Mouse (Mus musculus): Measurements from ENCODE around the gene Med10. TPM values are rescaled to one million over a fixed set of nuclear protein-coding genes. Genes with fewer than 3 reads are reported as not detected.

Gene Med10
- polyA plus RNA-seq, 1 experiment, result 73.5 TPM

DNA sequence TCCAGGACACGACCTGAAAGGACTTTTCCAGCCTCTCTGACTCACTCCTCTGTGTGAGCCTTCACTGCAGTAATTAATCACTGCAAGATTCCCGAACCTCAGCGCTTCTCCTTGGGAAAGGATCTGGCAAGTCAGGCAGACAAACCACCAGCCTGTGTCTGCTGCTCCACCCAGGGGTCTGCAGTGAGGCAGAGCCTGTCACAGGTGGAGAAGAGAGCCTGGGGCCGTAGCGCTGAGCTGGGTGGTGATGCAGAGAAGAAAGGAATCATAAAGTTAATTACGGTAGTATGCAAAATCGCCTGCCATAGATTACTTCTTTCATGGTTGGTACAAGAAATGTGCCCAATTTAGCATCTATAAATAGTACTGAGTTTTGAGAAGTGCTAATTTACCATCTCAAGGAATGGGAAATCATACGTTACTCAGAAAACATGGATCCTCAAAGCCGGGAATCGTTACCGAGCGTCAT, 9.6 kb upstream of the Med10 start:
- Histone ChIP-seq H3K79me3 (ENCODE audit: low read depth) (no peaks in the 10 kb centered on the region), H3K36me3 (ENCODE audit: control insufficient read depth, insufficient read depth) (no peaks in the 10 kb centered on the region), H3K27me3 (ENCODE audit: control insufficient read depth, insufficient read depth, insufficient read length) (no peaks in the 10 kb centered on the region), H3K4me3 (ENCODE audit: insufficient read depth, poor library complexity, severe bottlenecking) (no peak overlapping the region), H3K79me2 (ENCODE audit: control insufficient read depth, insufficient read depth) (no peaks in the 10 kb centered on the region), H3ac (ENCODE audit: control insufficient read depth, insufficient read length, low read depth) (no peak overlapping the region)
- no peak for TF ChIP-seq MAX (IDR thresholded peaks at IDR 0.05)
- TF ChIP-seq CEBPB (IDR thresholded peaks at IDR 0.05; ENCODE audit: low read depth), result no peak
- TF ChIP-seq MYOD1 (IDR thresholded peaks at IDR 0.05; ENCODE audit: control insufficient read depth, insufficient read length, low read depth), result no peak
- TF ChIP-seq USF1 (IDR thresholded peaks at IDR 0.05; ENCODE audit: low read depth), result no peak
- TF ChIP-seq MYOG (IDR thresholded peaks at IDR 0.05; ENCODE audit: control insufficient read depth, extremely low read depth, insufficient read length), result no peak
- TF ChIP-seq CTCF (IDR thresholded peaks at IDR 0.05; ENCODE audit: control insufficient read depth, insufficient read depth, insufficient read length), result no peak
- TF ChIP-seq FOSL1 (IDR thresholded peaks at IDR 0.05; ENCODE audit: insufficient read depth, low read length, poor library complexity, severe bottlenecking), result no peak

DNA sequence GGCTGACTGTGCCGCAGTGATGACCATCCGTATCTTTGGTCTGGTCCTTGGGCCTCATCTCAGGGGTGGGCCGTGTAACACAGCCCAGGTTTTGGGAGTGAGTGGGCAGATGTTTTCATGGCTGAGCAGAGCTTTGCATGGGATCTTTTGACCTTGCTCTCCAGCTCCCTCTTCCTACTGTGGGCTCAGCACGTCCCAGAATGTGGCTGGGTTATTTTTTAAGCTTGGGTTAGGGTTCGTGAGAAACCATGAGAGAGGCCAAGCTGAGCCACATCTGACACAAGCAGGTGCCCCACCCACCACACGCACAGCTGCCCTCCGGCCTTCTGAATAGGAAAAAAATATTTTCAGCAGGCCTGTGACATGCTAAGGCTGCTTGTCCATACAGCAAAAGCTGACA, 7.4 kb upstream of the Med10 start:
- H3K36me3 ChIP-seq (ENCODE audit: control insufficient read depth, insufficient read depth), result no peaks in the 10 kb centered on the region
- no peaks in the 10 kb centered on the region for H3K79me2 ChIP-seq (ENCODE audit: control insufficient read depth, insufficient read depth)
- TF ChIP-seq FOSL1 (IDR thresholded peaks at IDR 0.05; ENCODE audit: insufficient read depth, low read length, poor library complexity, severe bottlenecking) (no peak), CEBPB (IDR thresholded peaks at IDR 0.05; ENCODE audit: low read depth) (no peak), MYOG (IDR thresholded peaks at IDR 0.05; ENCODE audit: control insufficient read depth, extremely low read depth, insufficient read length) (no peak), MAX (IDR thresholded peaks at IDR 0.05) (no peak), CTCF (IDR thresholded peaks at IDR 0.05; ENCODE audit: control insufficient read depth, insufficient read depth, insufficient read length) (no peak), MYOD1 (IDR thresholded peaks at IDR 0.05; ENCODE audit: control insufficient read depth, insufficient read length, low read depth) (no peak), USF1 (IDR thresholded peaks at IDR 0.05; ENCODE audit: low read depth) (no peak)
- no peak overlapping the region for H3ac ChIP-seq (ENCODE audit: control insufficient read depth, insufficient read length, low read depth)
- H3K27me3 ChIP-seq (ENCODE audit: control insufficient read depth, insufficient read depth, insufficient read length), result no peaks in the 10 kb centered on the region
- no peak overlapping the region for H3K4me3 ChIP-seq (ENCODE audit: insufficient read depth, poor library complexity, severe bottlenecking)
- no peaks in the 10 kb centered on the region for H3K79me3 ChIP-seq (ENCODE audit: low read depth)

DNA sequence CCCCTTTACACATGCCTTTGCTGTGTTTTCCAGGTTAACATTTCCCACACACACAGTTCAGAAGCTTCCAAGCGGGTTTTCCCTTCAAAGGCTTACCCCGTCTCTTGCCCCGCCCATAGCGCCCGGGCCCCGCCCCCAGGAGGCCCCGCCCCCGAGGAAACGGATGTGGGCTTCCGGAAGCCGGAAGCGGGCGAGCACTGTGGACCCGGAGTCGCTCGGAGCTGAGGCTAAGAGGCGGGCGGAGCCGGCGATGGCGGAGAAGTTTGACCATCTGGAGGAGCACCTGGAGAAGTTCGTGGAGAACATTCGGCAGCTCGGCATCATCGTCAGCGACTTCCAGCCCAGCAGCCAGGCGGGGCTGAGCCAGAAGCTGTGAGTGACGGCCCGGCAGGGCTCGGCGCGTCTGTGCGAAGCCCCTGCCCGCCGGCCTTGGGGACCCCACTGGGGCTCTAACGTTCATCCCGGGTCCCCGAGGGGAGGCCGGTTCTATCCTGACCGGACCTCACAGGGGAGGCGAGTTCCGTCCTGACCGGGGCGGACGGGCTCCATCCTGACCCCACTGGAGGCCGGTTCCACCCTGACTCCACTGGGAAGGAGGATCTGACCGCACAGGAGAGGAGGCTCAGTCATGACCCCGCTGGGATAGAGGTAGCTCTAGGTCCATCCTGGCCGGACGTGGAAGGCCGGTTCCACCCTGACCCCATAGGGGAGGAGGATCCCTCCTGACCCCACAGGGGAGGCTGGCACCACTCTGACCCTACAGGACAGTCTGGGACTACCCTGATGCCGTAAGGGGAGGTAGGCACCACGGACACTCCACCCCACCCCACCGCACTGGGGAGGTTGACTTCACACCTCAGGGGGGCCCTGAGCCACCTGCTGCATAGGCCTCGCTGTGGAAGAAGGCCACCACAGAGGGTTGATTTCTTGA, 7.8 kb downstream of the Med10 start:
- H3K79me3 ChIP-seq (ENCODE audit: low read depth), result peaks cover 16% of the 10 kb centered on the region
- no peak for TF ChIP-seq CEBPB (IDR thresholded peaks at IDR 0.05; ENCODE audit: low read depth)
- no peak for TF ChIP-seq CTCF (IDR thresholded peaks at IDR 0.05; ENCODE audit: control insufficient read depth, insufficient read depth, insufficient read length)
- TF ChIP-seq USF1 (IDR thresholded peaks at IDR 0.05; ENCODE audit: low read depth), result no peak
- TF ChIP-seq MYOD1 (IDR thresholded peaks at IDR 0.05; ENCODE audit: control insufficient read depth, insufficient read length, low read depth), result no peak
- TF ChIP-seq FOSL1 (IDR thresholded peaks at IDR 0.05; ENCODE audit: insufficient read depth, low read length, poor library complexity, severe bottlenecking), result no peak
- TF ChIP-seq MAX (IDR thresholded peaks at IDR 0.05), result no peak
- no peak for TF ChIP-seq MYOG (IDR thresholded peaks at IDR 0.05; ENCODE audit: control insufficient read depth, extremely low read depth, insufficient read length)
- peak overlapping the region; percentile 84 for H3K4me3 ChIP-seq (ENCODE audit: insufficient read depth, poor library complexity, severe bottlenecking)
- H3K27me3 ChIP-seq (ENCODE audit: control insufficient read depth, insufficient read depth, insufficient read length), result no peaks in the 10 kb centered on the region
- peak overlapping the region; percentile 79 for H3ac ChIP-seq (ENCODE audit: control insufficient read depth, insufficient read length, low read depth)
- H3K36me3 ChIP-seq (ENCODE audit: control insufficient read depth, insufficient read depth), result peaks cover 15% of the 10 kb centered on the region
- peaks cover 26% of the 10 kb centered on the region for H3K79me2 ChIP-seq (ENCODE audit: control insufficient read depth, insufficient read depth)

DNA sequence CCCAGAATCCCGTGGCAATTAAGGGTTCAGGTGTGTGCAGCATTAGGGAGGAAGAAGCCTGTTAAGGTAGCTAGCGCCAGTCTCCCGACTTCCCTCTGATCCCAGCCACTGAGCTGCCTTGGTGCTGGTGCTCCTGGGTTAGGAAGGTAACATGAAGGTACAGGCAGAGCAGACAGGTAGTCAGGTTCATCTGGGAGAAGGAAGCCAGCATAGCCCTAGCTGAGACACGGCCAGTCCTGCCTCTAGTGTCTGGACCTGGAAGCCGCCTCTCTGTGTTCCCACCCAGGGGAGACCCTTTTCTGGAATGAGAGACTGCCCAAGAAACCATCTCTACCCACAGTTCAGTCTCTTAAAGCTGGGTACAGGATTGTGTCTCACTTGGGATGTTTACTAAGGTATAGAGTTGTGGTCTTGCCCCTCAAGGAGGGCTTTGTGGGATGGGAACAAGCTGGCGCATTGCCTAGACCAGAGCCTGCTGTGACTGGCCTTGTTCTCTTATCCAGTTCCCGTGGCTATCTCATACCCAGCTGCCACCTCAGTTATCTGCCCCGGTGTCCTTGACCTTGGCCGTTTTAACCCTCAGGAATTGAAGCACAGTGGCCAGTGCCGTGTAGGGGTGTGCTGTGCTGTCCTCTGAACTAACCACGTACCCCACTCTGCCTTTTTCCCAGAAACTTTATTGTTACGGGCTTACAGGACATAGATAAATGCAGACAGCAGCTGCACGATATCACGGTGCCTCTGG, 8.9 kb downstream of the Med10 start:
- Histone ChIP-seq H3ac (ENCODE audit: control insufficient read depth, insufficient read length, low read depth) (peak overlapping the region; percentile 24), H3K4me3 (ENCODE audit: insufficient read depth, poor library complexity, severe bottlenecking) (peak overlapping the region; percentile 84), H3K36me3 (ENCODE audit: control insufficient read depth, insufficient read depth) (peaks cover 24% of the 10 kb centered on the region), H3K79me3 (ENCODE audit: low read depth) (peaks cover 16% of the 10 kb centered on the region), H3K27me3 (ENCODE audit: control insufficient read depth, insufficient read depth, insufficient read length) (no peaks in the 10 kb centered on the region), H3K79me2 (ENCODE audit: control insufficient read depth, insufficient read depth) (peaks cover 26% of the 10 kb centered on the region)
- TF ChIP-seq USF1 (IDR thresholded peaks at IDR 0.05; ENCODE audit: low read depth), result no peak
- TF ChIP-seq CEBPB (IDR thresholded peaks at IDR 0.05; ENCODE audit: low read depth), result no peak
- no peak for TF ChIP-seq MAX (IDR thresholded peaks at IDR 0.05)
- TF ChIP-seq FOSL1 (IDR thresholded peaks at IDR 0.05; ENCODE audit: insufficient read depth, low read length, poor library complexity, severe bottlenecking), result no peak
- no peak for TF ChIP-seq MYOD1 (IDR thresholded peaks at IDR 0.05; ENCODE audit: control insufficient read depth, insufficient read length, low read depth)
- no peak for TF ChIP-seq CTCF (IDR thresholded peaks at IDR 0.05; ENCODE audit: control insufficient read depth, insufficient read depth, insufficient read length)
- TF ChIP-seq MYOG (IDR thresholded peaks at IDR 0.05; ENCODE audit: control insufficient read depth, extremely low read depth, insufficient read length), result no peak

DNA sequence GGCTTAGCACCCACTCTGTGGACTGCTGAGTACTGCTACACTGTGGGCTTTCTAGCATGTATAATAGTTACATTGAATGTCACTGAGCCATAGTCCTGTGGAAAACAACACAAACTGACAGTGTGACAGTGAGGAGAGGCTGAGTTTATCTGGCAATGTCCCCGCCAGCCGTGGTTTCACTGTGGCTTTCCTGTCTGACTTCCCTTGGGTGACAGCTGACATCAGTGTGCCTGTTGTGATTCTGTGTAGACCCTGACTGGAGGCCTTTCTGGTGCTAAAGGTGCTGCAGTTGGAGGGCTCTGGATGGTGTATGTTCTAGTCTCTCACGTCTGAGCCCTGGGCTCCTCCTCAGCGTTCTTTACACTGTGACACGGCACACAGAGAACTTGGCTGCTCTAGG, 11.7 kb downstream of the Med10 start:
- peaks cover 25% of the 10 kb centered on the region for H3K36me3 ChIP-seq (ENCODE audit: control insufficient read depth, insufficient read depth)

More for the DNA sequence above, 11.7 kb downstream of the Med10 start:
- Histone ChIP-seq H3ac (ENCODE audit: control insufficient read depth, insufficient read length, low read depth) (no peak overlapping the region), H3K4me3 (ENCODE audit: insufficient read depth, poor library complexity, severe bottlenecking) (no peak overlapping the region), H3K79me2 (ENCODE audit: control insufficient read depth, insufficient read depth) (peaks cover 26% of the 10 kb centered on the region), H3K79me3 (ENCODE audit: low read depth) (peaks cover 16% of the 10 kb centered on the region), H3K27me3 (ENCODE audit: control insufficient read depth, insufficient read depth, insufficient read length) (no peaks in the 10 kb centered on the region)
- TF ChIP-seq MYOG (IDR thresholded peaks at IDR 0.05; ENCODE audit: control insufficient read depth, extremely low read depth, insufficient read length), result no peak
- no peak for TF ChIP-seq USF1 (IDR thresholded peaks at IDR 0.05; ENCODE audit: low read depth)
- no peak for TF ChIP-seq CEBPB (IDR thresholded peaks at IDR 0.05; ENCODE audit: low read depth)
- TF ChIP-seq FOSL1 (IDR thresholded peaks at IDR 0.05; ENCODE audit: insufficient read depth, low read length, poor library complexity, severe bottlenecking), result no peak
- no peak for TF ChIP-seq MYOD1 (IDR thresholded peaks at IDR 0.05; ENCODE audit: control insufficient read depth, insufficient read length, low read depth)
- no peak for TF ChIP-seq MAX (IDR thresholded peaks at IDR 0.05)
- no peak for TF ChIP-seq CTCF (IDR thresholded peaks at IDR 0.05; ENCODE audit: control insufficient read depth, insufficient read depth, insufficient read length)

Data from C2C12 (cell line).